Mouse (Mus musculus) embryonic facial prominence, embryonic 14.5 days (tissue): Measurements from ENCODE around the gene Epdr1. TPM values are rescaled to one million over a fixed set of nuclear protein-coding genes. Genes with fewer than 3 reads are reported as not detected.

Source experiments
- ATAC-seq: fragments of 200-750 bp; cut with Nextera tagmentation; 2 replicates; pipeline ENCODE4 v1.8.0; 2017; ENCODE audit warnings: low read depth, moderate number of reproducible peaks, moderate TSS enrichment
- DNase-seq: peaks from one replicate; pipeline ENCODE4 v3.0.0-alpha.2; 2015; ENCODE audit warnings: low spot score
- H3K27ac ChIP-seq: fragments of 300-500 bp; sonication (generic); replicated peaks from 2 replicates; pipeline ENCODE4 v1.5.1; 2014; ENCODE audit warnings: low read depth, mild to moderate bottlenecking, low read length, moderate library complexity
- H3K27me3 ChIP-seq: fragments of 300-500 bp; sonication (generic); replicated peaks from 2 replicates; pipeline ENCODE4 v1.6.1; 2014; ENCODE audit warnings: low read length; ENCODE audit not compliant: control insufficient read depth, insufficient read depth
- H3K36me3 ChIP-seq: fragments of 300-500 bp; sonication (generic); 2 replicates; pipeline ENCODE4 v1.6.1; 2014; ENCODE audit warnings: low read length, mixed read lengths; ENCODE audit not compliant: control insufficient read depth, insufficient read depth
- H3K4me1 ChIP-seq: fragments of 300-500 bp; sonication (generic); 2 replicates; pipeline ENCODE4 v1.6.1; 2014; ENCODE audit warnings: antibody characterized with exemption, low read length; ENCODE audit not compliant: control insufficient read depth, insufficient read depth
- H3K4me2 ChIP-seq: fragments of 300-500 bp; sonication (generic); 2 replicates; pipeline ENCODE4 v1.6.1; 2014; ENCODE audit warnings: low read depth, mild to moderate bottlenecking, low read length, moderate library complexity, mixed read lengths
- H3K4me3 ChIP-seq: fragments of 300-500 bp; sonication (generic); 2 replicates; pipeline ENCODE4 v1.5.1; 2014; ENCODE audit warnings: low read depth, mild to moderate bottlenecking, low read length
- H3K9ac ChIP-seq: fragments of 300-500 bp; sonication (generic); 2 replicates; pipeline ENCODE4 v1.6.1; 2014; ENCODE audit warnings: low read depth, mild to moderate bottlenecking, low read length, moderate library complexity, mixed read lengths
- H3K9me3 ChIP-seq: fragments of 300-500 bp; sonication (generic); 2 replicates; pipeline ENCODE4 v1.6.1; 2016; ENCODE audit warnings: low read length; ENCODE audit not compliant: control insufficient read depth
- WGBS: fragments of 180-500 bp; shearing (Covaris S2); extraction: QIAGEN DNeasy Blood & Tissue Kit; methylation state at CpG from one replicate; pipeline ENCODE4 v1.1.7; 2014; 5-methylcytosine and 5-hydroxymethylcytosine counted together
- polyA plus RNA-seq: library from polyadenylated mRNA; unstranded; fragments of >200 nt; fragmentation: Nextera tagmentation; extraction: Ambion mirVana; gene quantifications from 2 replicates; pipeline ENCODE4 v1.2.1, GENCODE M21; 2014

The Epdr1 gene
- 36.9 and 39.4 TPM in 2 replicates for polyA plus RNA-seq

DNA sequence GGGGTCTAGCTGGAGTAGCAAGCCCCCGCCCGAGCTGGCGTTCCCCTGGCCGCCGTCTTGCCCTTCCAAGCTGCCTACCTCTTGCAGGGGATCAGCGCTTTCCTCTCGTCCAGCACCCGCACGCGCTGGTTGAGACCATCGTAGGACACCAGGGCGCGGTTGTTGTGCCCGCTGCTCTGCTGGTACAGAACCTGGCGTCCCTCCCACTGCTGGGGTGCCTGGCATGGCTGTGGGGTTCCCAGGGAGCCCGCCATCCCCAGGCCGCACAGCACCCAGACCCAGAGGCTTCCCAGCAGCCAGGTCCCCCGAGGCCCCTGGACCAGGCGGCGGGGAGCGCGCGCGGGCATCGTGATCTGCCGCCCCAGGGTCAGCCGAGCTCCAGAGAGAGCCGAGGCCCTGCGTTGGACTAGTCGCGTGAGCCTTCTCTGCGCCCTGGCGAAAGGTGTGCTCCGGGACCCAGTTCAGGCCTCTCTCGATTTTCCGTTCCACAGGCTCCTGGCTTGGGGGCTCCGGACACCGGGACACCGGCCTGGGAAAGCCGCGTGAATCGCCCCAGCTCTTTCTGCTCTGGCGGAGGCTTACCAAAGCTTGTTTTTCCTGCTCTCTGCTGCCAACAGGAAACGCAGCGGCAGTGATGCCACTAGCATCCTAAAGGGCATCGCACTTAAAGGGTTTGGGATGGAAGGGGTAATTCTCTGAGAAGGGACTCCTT is at the start of gene Epdr1:
Epdr1 (minus strand) TSS at position 712 of the 712 bp plus-strand sequence.
- H3K27me3 ChIP-seq, result peaks cover 8% of the 10 kb centered on the region

DNA sequence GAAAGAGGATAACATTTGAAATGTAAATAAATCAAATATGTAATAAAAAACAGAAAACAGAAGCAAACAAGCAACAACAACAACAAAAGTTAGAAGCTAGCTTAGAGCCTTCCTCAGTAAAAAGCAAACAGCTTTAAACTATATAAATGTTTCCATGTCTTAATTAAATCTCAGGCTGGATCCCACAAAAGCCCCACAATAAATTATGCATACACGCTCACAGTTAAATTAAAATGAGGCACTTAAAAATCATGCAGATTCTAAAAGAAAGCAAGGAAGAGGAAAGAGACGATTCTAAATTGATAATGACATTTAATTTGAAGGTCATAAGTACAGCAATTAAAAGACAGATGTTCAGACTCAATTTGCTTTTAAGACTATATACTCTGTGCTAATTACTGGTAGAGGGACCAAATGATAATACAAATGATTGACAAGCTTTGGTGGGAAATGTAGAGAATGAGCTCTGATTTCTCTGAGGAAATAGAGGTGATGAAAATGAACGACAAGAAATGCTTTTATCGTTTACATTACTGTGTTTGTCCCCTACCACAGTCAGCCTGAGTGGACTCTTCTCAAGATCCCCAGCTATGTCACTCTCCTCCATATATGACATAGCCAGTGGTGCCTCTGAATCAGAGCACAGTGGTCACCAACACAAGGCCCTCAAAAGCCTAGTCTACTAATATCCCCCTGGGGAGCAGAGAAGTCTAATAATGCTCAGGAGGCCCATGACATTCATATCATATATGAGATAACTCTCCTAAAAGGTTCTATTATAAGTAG is 48.8 kb upstream of the Epdr1 start:
- WGBS, result 70% methylated on average over 4 of the region's 4 CpGs
- Histone ChIP-seq H3K9ac (no peak overlapping the region), H3K4me1 (no peaks in the 10 kb centered on the region), H3K27ac (no peak overlapping the region), H3K4me2 (no peak overlapping the region), H3K27me3 (no peaks in the 10 kb centered on the region), H3K9me3 (no peaks in the 10 kb centered on the region), H3K4me3 (no peak overlapping the region), H3K36me3 (no peaks in the 10 kb centered on the region)
- DNase-seq, result no peak
- no peak for ATAC-seq

More for the DNA sequence above, at the start of gene Epdr1:
- under 1% methylated on average over 24 of the region's 46 CpGs for WGBS
- Histone ChIP-seq H3K27ac (peak within 1 kb of the TSS; percentile 69; the same call in 1 of the 2 replicates), H3K4me2 (peak within 1 kb of the TSS; percentile 94), H3K9ac (peak within 1 kb of the TSS; percentile 78), H3K4me1 (peaks cover 6% of the 10 kb centered on the region; the same call in 1 of the 2 replicates), H3K4me3 (peak within 1 kb of the TSS; percentile 68), H3K9me3 (no peaks in the 10 kb centered on the region), H3K36me3 (no peaks in the 10 kb centered on the region)
- ATAC-seq, result peak; percentile 86
- peak; percentile 92 for DNase-seq

DNA sequence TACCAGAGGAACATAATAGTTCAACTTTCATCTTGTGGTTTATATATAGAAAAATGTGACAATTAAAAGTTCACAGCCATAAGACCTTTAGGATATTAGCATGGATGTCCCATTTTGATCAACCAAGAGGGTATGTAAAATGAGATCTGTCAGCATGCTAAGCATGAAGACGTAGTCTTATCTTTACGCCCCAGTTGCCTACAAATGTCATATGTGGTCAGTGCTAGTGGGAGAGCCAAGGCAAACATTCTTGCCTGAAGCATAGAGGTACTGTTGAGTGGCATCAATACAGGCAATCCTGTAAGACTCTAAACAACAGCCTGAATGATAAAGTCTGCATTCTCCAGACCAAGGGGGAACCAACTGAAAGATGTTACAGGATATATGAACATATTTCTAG is 32.7 kb upstream of the Epdr1 start:
- Histone ChIP-seq H3K9me3 (0 out of 2 replicates have a peak, but pooled peaks cover 5% of the 10 kb centered on the region), H3K27ac (no peak overlapping the region), H3K9ac (no peak overlapping the region), H3K4me1 (no peaks in the 10 kb centered on the region), H3K4me2 (no peak overlapping the region), H3K27me3 (no peaks in the 10 kb centered on the region), H3K36me3 (no peaks in the 10 kb centered on the region), H3K4me3 (no peak overlapping the region)
- ATAC-seq (no peak), DNase-seq (no peak)
- WGBS, result 84% methylated on average over 2 of the region's 2 CpGs

DNA sequence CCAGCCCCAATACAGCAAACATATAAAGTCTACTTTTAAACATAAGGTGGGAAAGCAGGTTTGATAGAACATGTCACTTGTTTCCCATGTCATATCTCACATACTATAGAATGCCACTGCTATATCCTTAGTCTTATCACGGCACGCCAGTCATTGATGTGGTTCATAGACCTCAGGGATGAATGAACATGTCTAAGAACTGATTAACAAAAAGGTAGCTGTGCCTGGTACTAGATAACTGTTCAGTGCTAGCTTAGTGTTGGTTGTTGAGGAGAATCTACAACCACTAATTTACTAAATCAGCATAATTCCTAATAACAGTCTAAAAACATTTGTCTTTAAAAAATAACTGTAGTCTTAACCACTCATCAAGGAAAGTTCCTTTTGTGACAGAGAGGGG is 30.1 kb upstream of the Epdr1 start:
- H3K4me3 ChIP-seq, result no peak overlapping the region
- H3K9ac ChIP-seq, result no peak overlapping the region
- no peak overlapping the region for H3K4me2 ChIP-seq
- DNase-seq, result no peak
- no peaks in the 10 kb centered on the region for H3K36me3 ChIP-seq
- H3K27ac ChIP-seq, result no peak overlapping the region
- H3K4me1 ChIP-seq, result no peaks in the 10 kb centered on the region
- WGBS, result 94% methylated on average over 2 of the region's 2 CpGs
- 0 out of 2 replicates have a peak, but pooled peaks cover 5% of the 10 kb centered on the region for H3K9me3 ChIP-seq
- H3K27me3 ChIP-seq, result no peaks in the 10 kb centered on the region
- no peak for ATAC-seq

DNA sequence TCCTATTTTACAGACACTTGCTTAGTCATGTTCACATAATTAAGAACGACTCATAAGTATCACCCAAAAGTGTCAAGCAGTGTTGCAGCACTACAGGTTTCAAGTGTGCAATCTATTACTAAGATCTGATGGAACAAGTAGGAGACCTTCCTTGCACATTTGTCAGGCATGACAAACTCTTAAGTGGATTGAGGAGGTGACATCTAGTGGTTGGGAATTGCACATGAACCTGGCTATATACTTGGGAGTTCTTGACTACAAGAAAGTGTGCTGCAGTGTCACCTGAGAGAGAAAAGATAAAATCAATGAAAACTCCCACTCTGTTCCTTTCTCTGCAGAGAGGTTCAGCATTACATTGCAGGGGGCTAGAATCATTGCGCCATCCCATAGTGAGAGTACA is 24.5 kb upstream of the Epdr1 start:
- Histone ChIP-seq H3K9ac (no peak overlapping the region), H3K9me3 (no peaks in the 10 kb centered on the region), H3K4me1 (no peaks in the 10 kb centered on the region), H3K4me2 (no peak overlapping the region), H3K36me3 (no peaks in the 10 kb centered on the region), H3K4me3 (no peak overlapping the region), H3K27ac (no peak overlapping the region), H3K27me3 (no peaks in the 10 kb centered on the region)
- DNase-seq, result no peak
- no peak for ATAC-seq
- 73% methylated on average over 2 of the region's 2 CpGs for WGBS

DNA sequence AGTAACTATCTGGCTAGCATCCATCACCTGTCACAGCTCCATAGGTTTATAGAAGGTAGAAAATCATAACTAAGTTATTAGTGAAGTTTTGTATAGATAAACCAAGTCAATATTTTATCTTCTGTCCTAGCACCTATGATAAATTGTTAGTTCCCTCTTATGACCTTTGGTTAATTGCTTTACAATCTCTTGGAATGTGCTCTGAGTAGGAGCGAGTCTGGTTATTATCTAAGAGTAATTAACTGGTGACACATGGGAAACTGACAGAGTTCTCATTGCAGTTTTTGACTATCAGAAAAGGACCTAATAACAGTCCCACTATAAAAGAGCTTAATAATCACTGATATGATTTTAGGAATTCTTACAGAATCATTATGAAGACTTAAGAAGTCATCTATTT is 23.8 kb upstream of the Epdr1 start:
- Histone ChIP-seq H3K36me3 (no peaks in the 10 kb centered on the region), H3K27ac (no peak overlapping the region), H3K9ac (no peak overlapping the region), H3K4me1 (no peaks in the 10 kb centered on the region), H3K27me3 (no peaks in the 10 kb centered on the region), H3K4me3 (no peak overlapping the region), H3K9me3 (no peaks in the 10 kb centered on the region), H3K4me2 (no peak overlapping the region)
- ATAC-seq (no peak), DNase-seq (no peak)
- WGBS, result 62% methylated on average over 1 of the region's 1 CpGs

DNA sequence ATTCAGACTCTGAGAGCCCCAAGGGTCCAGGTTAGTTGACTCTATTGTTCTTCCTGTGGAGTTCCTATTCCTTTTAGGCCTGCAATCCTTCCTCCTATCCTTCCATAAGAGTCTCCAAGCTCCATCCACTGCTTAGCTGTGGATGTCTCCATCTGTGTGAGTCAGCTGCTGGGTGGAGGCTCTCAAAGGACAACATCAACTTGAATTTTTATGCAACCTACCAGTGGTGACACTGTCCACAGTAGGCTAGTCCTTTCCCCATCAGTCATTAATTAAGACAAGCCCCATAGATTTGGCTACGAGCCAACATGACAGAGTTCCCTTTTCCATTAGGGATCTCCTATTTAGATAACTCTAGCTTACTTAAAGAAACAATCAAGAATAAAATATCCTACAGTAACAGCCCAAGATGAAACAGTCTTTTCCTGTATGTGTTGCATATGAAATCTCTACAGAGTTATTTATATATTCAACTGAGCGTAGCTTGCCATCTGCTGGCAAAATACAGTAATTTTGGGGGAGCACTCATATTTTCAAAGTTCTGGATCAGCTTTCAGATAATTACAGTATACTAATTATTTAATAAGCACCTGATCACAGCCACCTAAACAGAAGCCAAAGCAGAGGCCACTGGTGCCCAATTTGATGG is 20.6 kb upstream of the Epdr1 start:
- WGBS, result 72% methylated on average over 2 of the region's 2 CpGs
- no peaks in the 10 kb centered on the region for H3K27me3 ChIP-seq

DNA sequence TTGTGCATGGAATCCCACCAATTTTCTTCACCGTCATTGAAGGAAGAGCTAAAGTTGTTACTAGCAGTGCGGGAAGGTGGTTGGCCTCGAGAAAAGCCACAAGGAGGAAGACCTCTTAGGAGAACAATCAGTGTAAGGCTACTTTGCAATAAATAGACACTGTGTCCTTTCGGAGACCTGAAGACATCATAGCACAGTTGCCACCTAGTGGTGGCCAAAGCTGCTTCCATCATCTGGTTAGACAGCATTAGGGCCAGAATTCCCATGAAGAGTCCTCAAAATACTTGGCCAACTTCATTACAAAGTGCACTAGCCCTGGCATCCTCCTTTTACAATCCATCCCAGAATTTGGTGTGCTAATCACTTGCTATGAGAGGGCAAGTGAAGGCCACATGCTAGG is 16.4 kb upstream of the Epdr1 start:
- Histone ChIP-seq H3K9ac (no peak overlapping the region), H3K27ac (no peak overlapping the region), H3K27me3 (no peaks in the 10 kb centered on the region), H3K4me1 (no peaks in the 10 kb centered on the region), H3K36me3 (no peaks in the 10 kb centered on the region), H3K9me3 (no peaks in the 10 kb centered on the region), H3K4me2 (no peak overlapping the region), H3K4me3 (no peak overlapping the region)
- WGBS, result 68% methylated on average over 4 of the region's 4 CpGs
- no peak for ATAC-seq
- DNase-seq, result peak; percentile 53

More for the DNA sequence above, 20.6 kb upstream of the Epdr1 start:
- H3K4me2 ChIP-seq, result no peak overlapping the region
- DNase-seq (peak; percentile 41), ATAC-seq (no peak; the same call in 1 of the 2 replicates)
- no peaks in the 10 kb centered on the region for H3K4me1 ChIP-seq
- no peaks in the 10 kb centered on the region for H3K36me3 ChIP-seq
- no peak overlapping the region for H3K27ac ChIP-seq
- no peak overlapping the region for H3K9ac ChIP-seq
- H3K4me3 ChIP-seq, result no peak overlapping the region
- H3K9me3 ChIP-seq, result no peaks in the 10 kb centered on the region
